Mouse (Mus musculus) small intestine, adult 2 months (tissue): ENCODE data around the gene G430095P16Rik. TPM values are rescaled to one million over a fixed set of nuclear protein-coding genes. Genes with fewer than 3 reads are reported as not detected.

Experiments
- H3K27ac ChIP-seq: fragments of 200-500 bp; 2 replicates; pipeline ENCODE4 v1.5.1; 2012; ENCODE audit warnings: low read depth, low read length, control low read depth, inconsistent platforms; ENCODE audit not compliant: insufficient read depth
- H3K27me3 ChIP-seq: fragments of 200-500 bp; 2 replicates; pipeline ENCODE4 v1.6.1; 2012; ENCODE audit warnings: mild to moderate bottlenecking, moderate library complexity, low read length, inconsistent platforms; ENCODE audit not compliant: control insufficient read depth, insufficient read depth
- H3K36me3 ChIP-seq: fragments of 200-500 bp; 2 replicates; pipeline ENCODE4 v1.6.1; 2012; ENCODE audit warnings: mild to moderate bottlenecking, low read length, control low read depth, inconsistent platforms; ENCODE audit not compliant: control insufficient read depth, insufficient read depth
- H3K4me1 ChIP-seq: fragments of 200-500 bp; 2 replicates; pipeline ENCODE4 v1.6.1; 2012; ENCODE audit warnings: low read length, inconsistent platforms, mixed read lengths; ENCODE audit not compliant: control insufficient read depth, insufficient read depth, insufficient read length
- H3K4me3 ChIP-seq: fragments of 200-500 bp; 2 replicates; pipeline ENCODE4 v1.5.1; 2012; ENCODE audit warnings: low read depth, mild to moderate bottlenecking, control low read depth, inconsistent platforms, low read length, moderate library complexity
- CTCF ChIP-seq: fragments of 200-500 bp; IDR thresholded peaks from 2 replicates; pipeline ENCODE4 v1.5.1; 2012; ENCODE audit warnings: low read depth, mild to moderate bottlenecking, control low read depth, inconsistent platforms, low read length, moderate library complexity, mixed read lengths; ENCODE audit not compliant: insufficient replicate concordance, insufficient read length; ENCODE audit errors: extremely low read depth
- POLR2A ChIP-seq: fragments of 200-500 bp; IDR thresholded peaks from 2 replicates; pipeline ENCODE4 v1.6.1; 2012; ENCODE audit warnings: low read depth, mild to moderate bottlenecking, control low read depth, inconsistent platforms, low read length, moderate library complexity
- WGBS: fragments of 180-500 bp; shearing (Covaris S2); methylation state at CpG from one replicate; pipeline ENCODE4 v1.1.7; 2018; 5-methylcytosine and 5-hydroxymethylcytosine counted together
- polyA plus RNA-seq: library from polyadenylated mRNA; depleted of rRNA; stranded (reverse); fragments of >200 nt; gene quantifications from 2 replicates; pipeline ENCODE4 v1.2.3, GENCODE M21; 2012

The G430095P16Rik gene
- polyA plus RNA-seq, 1 experiment: 0.30 TPM

DNA sequence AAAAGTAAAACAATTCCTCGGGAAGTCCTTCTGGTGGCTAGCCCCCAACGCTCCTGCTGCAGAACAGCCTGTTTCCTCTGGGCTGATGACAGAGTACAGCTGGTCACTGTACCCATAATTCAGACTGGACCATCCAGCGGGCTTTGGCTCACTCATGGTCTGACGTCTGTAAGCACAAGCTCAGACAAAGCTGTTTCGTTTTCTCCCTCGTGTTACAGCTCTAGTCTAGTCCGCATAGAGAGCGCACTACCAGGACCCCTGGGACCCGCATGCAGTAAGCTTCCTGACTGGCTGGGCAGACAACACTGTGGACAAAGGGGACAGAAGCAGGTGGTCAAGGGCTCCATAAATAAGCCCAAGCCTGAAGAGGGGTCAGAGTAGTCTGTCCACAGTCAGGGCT, 43.6 kb downstream of the G430095P16Rik start:
- WGBS: 82% methylated on average over 9 of the region's 9 CpGs
- H3K27ac ChIP-seq: peak overlapping the region; percentile 31; the same call in 1 of the 2 replicates

DNA sequence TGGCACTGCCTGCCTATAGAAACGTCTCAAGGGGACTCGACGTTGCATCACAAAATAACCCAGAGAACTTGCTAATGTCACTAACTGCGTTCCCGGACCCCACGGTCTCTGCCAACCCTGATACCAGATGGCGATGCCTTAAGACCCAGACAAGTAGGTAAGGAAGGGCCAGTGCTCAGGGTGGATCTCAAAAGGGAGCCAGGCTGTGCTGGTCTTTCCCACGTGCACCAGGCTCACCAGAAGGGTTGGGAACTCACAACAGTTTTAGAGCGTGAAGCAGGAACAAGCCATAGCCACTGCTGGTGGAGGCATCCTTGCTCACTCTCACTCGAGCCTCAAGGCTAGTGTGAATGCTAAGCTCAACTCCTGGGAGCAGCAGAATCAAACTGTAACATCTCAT, 44.4 kb downstream of the G430095P16Rik start:
- Histone ChIP-seq H3K4me1 (peaks cover 4% of the 10 kb centered on the region; the same call in 1 of the 2 replicates), H3K27ac (no peak overlapping the region), H3K27me3 (no peaks in the 10 kb centered on the region), H3K4me3 (no peak overlapping the region), H3K36me3 (peaks cover 8% of the 10 kb centered on the region)
- WGBS: 90% methylated on average over 10 of the region's 10 CpGs
- TF ChIP-seq CTCF: no peak
- TF ChIP-seq POLR2A: no peak

More for the DNA sequence above, 43.6 kb downstream of the G430095P16Rik start:
- Histone ChIP-seq H3K27me3 (no peaks in the 10 kb centered on the region), H3K4me1 (peaks cover 2% of the 10 kb centered on the region; the same call in 1 of the 2 replicates), H3K4me3 (no peak overlapping the region), H3K36me3 (peaks cover 8% of the 10 kb centered on the region)
- TF ChIP-seq POLR2A (no peak), CTCF (no peak)

DNA sequence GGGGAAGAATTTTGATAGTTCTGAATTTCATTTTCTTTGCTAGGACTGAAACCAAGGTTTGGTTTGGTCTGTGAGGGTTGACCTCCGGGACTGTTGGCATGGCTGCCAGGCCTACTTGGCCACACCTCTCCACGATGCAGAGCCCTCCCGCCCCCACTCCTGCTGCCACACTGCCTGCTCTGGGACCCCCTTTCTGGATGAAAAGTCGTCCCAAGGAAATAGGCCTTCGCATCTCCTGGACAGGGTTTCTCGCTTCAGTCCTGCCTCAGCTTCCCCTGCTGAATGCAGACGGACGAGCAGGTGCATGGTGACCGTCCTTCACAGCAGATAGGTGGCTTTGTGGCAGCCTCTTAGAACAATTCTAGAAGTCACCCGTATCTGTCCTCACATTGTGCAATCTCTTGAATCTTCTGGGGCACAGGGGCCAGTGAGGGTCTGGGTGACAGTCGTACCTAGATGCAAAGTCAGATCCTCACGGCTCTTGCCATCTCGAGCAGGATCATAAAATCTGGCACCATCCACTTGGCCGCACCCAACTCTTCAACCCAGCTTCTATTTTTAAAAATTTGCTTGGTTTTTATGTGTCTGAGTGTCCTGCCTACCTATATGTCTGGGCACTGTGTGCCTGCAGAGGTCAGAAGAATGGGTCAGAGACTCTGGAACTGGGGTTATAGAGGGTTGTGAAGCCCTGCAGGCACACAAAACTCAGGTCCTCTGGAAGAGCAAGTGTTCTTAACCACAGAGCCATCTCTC, 45.7 kb downstream of the G430095P16Rik start:
- no peaks in the 10 kb centered on the region for H3K27me3 ChIP-seq

DNA sequence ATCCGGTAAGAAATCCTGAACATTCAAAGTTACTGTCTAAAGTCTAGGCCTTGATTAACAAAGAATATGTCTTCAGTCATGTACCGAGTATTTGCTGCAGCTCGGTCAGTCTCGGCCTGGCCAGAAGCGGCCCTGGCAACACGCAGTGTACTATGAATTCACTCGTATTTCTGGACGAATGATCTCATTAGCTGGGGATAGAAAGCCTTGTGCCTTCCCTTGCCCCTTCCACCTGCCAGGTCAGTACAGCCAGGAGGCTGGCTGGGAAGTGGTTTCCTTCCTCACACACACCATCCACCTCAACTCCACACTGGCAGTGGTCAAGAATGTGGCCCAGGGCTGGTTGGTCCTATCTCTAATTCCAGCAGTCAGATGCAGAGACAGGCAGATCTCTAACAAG, 46.5 kb downstream of the G430095P16Rik start:
- no peak overlapping the region for H3K4me3 ChIP-seq
- TF ChIP-seq POLR2A (no peak), CTCF (no peak)
- WGBS: 90% methylated on average over 8 of the region's 8 CpGs
- no peak overlapping the region for H3K27ac ChIP-seq
- H3K36me3 ChIP-seq: peaks cover 8% of the 10 kb centered on the region
- no peaks in the 10 kb centered on the region for H3K27me3 ChIP-seq
- H3K4me1 ChIP-seq: peaks cover 7% of the 10 kb centered on the region

More for the DNA sequence above, 45.7 kb downstream of the G430095P16Rik start:
- 89% methylated on average over 14 of the region's 14 CpGs for WGBS
- Histone ChIP-seq H3K36me3 (peaks cover 8% of the 10 kb centered on the region), H3K4me3 (no peak overlapping the region), H3K27ac (no peak overlapping the region), H3K4me1 (peaks cover 7% of the 10 kb centered on the region; the same call in 1 of the 2 replicates)
- TF ChIP-seq CTCF: no peak
- TF ChIP-seq POLR2A: no peak

DNA sequence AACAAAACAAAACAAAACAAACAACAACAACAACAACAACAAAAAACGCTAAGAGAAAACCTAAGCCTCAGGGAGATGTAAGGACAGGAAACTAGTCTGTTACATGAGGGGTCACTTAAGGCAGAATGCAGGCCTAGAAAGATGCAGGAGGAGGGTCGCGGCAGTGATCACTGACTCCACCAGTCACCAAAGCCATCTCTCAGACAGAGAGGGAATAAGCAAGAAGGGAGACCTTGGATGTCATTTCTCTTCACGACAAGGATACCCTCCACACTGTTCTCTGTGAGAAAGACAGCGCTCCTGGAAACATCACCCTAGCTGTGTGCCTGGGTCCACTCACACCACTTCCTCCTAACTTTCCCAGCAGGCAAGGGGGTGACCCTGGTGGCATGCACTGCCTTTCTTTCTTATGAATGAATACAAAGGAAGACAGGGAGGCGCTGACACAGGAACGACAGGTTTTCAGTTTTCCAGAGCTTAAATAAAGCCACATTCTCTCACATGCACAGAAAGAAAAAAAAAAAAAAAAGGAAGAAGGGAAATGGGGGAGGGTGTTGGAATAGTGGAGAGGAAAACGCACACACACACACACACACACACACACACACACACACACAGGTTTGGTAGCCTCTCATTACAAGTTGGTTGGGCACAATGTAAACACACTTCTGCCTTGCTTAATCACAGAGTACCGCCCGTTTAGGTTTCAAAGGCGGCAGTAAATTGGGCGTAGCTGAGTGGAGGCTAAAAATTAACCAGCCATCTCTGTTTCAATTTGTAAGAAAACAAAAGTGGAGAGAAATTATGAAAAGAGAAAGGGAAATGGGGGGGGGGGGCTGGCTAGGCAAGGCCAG, 47.5 kb downstream of the G430095P16Rik start:
- TF ChIP-seq POLR2A (no peak), CTCF (no peak)
- H3K4me1 ChIP-seq: peaks cover 12% of the 10 kb centered on the region
- peaks cover 8% of the 10 kb centered on the region for H3K36me3 ChIP-seq
- WGBS: 23% methylated on average over 12 of the region's 12 CpGs
- 0 out of 2 replicates have a peak overlapping the region, but pooled peaks have one; percentile 9 for H3K4me3 ChIP-seq
- H3K27ac ChIP-seq: peak overlapping the region; percentile 37; the same call in 1 of the 2 replicates
- H3K27me3 ChIP-seq: no peaks in the 10 kb centered on the region

DNA sequence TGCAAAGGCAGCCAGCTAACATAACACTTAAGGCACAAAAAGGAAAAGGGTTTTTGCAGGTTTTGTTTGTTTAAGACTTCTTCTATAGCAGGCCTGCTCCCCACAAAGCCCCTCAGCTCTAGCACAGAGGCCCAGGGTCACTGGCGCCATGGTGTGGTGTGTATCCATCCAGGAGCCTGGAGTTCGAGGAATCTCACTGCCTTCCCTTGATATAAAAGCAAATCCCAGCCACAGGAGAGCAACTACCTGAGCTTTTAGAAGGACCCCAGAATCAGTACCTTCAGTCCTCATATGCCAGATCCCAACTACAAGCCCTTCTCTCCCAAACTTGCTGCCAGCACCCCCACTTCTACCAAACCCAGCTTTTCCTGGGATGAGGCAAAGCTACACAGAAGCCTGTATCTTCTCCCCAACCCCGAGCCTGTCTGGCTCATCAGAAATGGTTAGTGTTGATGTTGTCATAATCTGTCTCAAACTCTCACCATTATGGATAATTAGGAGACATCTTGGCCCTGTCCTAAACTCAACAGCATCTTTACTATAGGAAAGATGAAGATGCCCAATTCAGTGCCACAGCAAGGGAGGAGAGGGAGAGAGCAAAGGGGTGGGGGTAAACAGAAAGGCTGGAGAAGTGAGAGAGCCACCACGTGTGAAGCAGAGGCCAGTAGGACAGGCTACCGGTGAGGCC, 48.3 kb downstream of the G430095P16Rik start:
- Histone ChIP-seq H3K36me3 (peaks cover 8% of the 10 kb centered on the region), H3K4me3 (peak overlapping the region; percentile 44; the same call in 1 of the 2 replicates), H3K27ac (peak overlapping the region; percentile 37), H3K4me1 (peaks cover 20% of the 10 kb centered on the region), H3K27me3 (no peaks in the 10 kb centered on the region)
- TF ChIP-seq POLR2A: no peak
- TF ChIP-seq CTCF: no peak
- WGBS: 15% methylated on average over 5 of the region's 5 CpGs

DNA sequence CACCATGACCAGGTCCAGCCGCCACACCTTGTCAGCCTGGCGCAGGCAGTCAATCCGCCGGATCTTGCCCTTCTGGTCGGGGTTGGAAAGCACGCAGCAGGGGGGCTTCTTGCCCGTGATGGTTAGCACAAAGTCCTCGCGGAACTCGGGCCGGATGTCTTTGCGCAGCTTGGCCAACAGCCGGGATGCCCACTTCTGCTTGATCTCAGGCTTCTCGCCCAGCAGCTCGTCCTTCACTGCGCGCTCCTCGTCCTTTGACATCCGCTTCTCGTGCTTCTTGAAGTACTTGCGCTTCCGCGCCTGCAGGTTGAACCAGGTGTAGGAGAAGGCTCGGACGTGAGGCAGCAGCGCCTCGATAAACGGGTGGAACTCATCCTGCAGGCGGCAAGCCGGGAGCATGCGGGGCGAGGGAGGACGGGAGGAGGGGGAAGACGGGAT, 49.2 kb downstream of the G430095P16Rik start:
- 21% methylated on average over 34 of the region's 34 CpGs for WGBS
- Histone ChIP-seq H3K4me3 (peak overlapping the region; percentile 44), H3K4me1 (peaks cover 20% of the 10 kb centered on the region), H3K36me3 (peaks cover 6% of the 10 kb centered on the region; the same call in 1 of the 2 replicates), H3K27ac (peak overlapping the region; percentile 5; the same call in 1 of the 2 replicates), H3K27me3 (no peaks in the 10 kb centered on the region)
- TF ChIP-seq CTCF (no peak), POLR2A (no peak)
